Mouse (Mus musculus): ENCODE results near the gene Sytl2.

The Sytl2 gene

GRCm38 (mm10) chr7:90306968-90307367 lies 4.9 kb downstream of the Sytl2 start:
- in situ Hi-C loops (cut with MboI; ENCODE audit: low sequenced_read_pairs) = no loop called here

DNA sequence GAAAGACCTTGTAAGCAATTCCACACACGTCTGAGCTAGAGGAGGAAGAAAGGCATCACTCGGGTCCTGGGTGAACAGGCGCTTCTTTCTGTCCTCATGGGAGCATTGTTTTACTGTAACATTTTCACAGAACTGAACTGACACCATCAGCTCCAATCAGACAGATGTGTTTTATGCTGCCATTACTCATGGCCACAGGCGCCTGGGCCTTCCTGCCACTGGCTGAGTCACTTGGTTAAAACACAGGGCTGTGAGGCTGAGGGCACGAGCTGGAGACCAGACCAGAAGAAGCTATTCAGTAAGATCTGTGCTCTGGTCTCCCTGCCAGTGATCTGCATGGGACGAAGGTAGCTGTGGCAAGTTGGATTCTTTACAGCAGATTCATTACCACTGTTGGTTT lies 6.0 kb downstream of the Sytl2 start:
- in situ Hi-C loops (cut with MboI; ENCODE audit: low sequenced_read_pairs) = no loop called here

DNA sequence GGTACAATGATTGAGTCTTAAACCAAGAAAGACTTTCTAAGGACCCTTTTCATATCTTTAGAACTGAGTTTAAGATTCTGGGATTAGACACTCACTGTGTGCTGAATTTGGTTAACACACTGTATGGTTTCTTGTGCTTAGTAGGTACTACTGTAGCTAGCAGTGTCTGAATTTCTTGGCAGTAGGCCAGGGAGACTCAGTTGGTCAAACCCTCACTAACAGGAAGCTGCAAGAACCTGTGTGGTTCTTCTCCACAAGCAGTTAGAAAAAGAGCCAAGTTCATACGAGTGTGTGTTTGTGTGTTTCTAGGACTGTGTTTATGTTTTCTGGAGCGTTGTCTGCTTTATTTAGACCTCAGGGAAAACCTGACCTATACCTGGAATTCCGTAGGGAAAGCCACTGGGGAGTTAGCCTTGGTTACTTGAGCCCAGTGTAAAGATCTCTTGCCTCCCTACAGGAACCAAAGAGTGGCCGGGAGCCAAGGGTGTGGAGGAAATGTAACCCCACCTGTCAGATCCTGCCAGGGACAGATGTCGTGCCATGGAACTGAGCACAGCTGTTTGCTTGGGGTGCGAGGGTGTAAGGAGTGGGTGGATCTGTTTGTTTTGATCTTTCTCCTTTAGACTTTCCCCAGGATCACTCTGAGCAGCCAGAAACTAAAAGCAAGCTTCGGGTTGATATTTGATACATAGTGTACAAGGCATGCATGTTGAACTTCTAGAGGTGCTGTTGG lies 10.3 kb downstream of the Sytl2 start:
- in situ Hi-C loops (cut with MboI; ENCODE audit: low sequenced_read_pairs) = no loop called here

DNA sequence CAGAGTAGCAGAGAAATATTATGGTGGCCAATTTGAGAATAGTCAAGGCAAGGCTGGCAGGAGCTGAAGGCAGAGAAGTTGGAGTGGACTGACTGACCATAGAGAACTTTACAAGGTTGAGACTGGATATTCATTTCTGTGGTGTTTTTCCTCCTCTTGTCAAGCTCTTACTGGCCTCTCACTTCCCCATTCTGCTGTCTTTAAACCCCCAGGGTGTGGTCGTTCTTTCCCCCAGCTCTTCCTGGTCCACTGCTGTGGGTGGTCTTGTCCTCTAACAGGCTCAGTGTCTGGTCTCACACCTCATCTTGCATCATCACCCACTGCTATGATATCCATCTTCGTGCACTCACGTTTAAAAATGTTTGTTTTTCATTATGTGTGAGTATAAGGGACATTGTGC lies 11.4 kb downstream of the Sytl2 start:
- in situ Hi-C loops (cut with MboI; ENCODE audit: low sequenced_read_pairs) = no loop called here

GRCm38 (mm10) chr7:90316823-90317222 lies 14.8 kb downstream of the Sytl2 start:
- in situ Hi-C loops (cut with MboI; ENCODE audit: low sequenced_read_pairs) = no loop called here

DNA sequence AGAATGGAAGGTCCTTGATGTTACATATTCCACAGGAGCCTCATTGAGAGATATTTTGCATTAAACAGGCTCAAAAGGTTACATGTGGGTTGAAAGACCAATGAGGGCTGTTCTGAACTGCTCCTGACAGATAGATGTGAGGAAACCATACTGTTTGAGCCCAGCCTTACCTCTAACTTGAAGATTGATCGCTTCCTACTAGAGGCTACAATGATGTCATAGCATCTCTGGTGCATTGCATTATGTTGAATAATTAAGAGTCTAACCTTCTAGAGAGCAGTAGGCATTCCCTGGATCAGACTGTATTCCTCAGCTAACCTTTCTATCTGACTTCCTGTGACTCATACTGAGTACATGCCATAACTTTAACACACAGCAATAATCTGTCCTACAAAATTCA lies 17.4 kb downstream of the Sytl2 start:
- in situ Hi-C loops (cut with MboI; ENCODE audit: low sequenced_read_pairs) = no loop called here

DNA sequence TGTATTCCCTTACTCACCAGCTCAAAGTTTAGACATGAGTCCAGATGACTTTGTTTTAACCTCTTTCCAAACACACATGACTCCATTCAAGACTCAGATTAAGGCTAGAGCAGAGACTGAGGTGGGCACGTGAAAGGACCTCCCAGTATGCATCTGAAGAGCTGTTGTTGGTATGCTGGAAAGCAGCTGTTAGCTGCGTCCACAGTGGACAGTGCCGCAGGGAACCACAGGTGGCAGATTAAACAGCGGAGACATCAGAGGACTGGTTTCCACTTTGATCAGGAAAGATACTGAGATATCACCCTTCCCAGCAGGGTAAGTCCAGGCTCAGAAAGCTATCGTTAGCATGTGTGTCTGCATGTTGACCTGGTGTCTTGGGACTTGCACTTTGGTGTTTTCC lies 18.1 kb downstream of the Sytl2 start:
- in situ Hi-C loops (cut with MboI; ENCODE audit: low sequenced_read_pairs) = no loop called here

DNA sequence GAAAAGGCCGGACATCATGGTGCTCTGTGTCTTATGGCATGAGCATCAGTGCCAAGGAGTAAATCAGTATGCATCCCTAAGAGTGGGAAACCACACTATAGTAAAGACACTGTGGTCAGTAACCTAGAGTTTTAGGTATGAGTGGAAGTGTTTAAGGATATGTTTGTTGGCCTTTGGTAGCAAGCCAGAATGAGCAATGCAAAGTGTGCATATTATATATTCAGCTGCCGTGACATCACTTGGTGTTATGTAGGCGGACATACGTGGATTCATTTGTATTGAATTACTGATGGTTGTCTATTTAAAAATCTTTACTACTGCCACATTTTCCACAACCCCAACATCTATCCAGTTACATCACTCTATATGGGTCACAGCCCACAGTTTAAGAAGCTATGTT lies 23.1 kb downstream of the Sytl2 start:
- in situ Hi-C loops (cut with MboI; ENCODE audit: low sequenced_read_pairs) = no loop called here

DNA sequence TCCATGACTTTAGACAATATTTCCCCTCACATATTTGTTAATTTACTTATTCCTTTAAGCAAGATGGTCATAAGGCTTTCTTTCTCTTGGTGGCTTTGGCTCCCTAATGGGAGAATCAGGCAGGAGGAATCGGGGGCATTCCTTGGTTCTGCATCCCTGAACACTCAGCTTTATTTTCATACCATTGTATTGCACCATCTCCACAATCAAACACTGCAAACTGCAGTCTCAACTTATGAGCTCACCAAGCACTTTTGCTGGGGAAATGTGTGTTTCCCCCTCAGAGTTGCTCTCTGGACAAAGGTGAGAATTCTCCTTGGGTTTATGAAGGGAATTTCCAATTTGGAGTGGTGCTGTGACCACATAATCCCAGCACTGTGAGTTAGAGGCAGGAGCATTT lies 28.1 kb downstream of the Sytl2 start:
- in situ Hi-C loops (cut with MboI; ENCODE audit: low sequenced_read_pairs) = no loop called here

GRCm38 (mm10) chr7:90332483-90333065 lies 30.5 kb downstream of the Sytl2 start:
- in situ Hi-C loops (cut with MboI; ENCODE audit: low sequenced_read_pairs) = no loop called here

DNA sequence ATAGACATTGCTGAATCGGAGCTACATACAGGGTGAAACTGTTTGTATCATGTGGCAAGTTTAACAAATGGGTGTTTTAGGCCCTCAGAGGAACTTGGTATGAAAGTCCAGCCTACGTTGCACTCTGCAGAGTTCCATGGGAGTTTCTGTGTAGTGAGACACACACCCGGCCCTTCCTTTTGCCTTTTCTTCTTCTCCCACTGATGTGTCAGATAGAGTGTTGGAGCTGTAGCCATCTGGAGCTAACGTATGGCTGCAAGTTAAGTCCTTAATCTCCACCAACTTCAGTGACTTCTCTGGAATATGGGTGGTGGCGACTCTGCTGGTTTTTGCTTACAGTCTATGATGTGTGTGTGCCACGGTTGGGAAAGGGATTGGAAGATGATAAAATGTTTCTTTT lies 32.3 kb downstream of the Sytl2 start:
- in situ Hi-C loops (cut with MboI; ENCODE audit: low sequenced_read_pairs) = no loop called here

DNA sequence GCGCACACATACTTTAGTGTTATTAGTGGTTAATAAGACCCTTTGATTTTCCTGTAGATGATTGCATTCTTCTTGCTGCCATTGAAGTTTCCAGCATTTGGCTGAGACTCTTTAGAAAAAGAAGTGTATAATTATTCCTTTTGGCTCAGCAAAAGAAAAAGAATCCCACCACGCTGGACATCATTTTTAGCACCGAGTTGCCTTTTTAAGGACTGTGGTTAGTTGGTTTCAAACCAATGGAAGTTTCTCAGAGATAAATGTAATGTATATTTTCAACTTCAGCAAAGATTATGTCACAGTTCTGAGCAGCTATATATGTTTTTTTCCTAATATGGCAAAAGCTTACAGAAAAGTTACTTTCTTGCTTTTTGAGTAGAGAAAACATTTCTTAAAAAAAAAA lies 32.8 kb downstream of the Sytl2 start:
- in situ Hi-C loops (cut with MboI; ENCODE audit: low sequenced_read_pairs) = no loop called here

DNA sequence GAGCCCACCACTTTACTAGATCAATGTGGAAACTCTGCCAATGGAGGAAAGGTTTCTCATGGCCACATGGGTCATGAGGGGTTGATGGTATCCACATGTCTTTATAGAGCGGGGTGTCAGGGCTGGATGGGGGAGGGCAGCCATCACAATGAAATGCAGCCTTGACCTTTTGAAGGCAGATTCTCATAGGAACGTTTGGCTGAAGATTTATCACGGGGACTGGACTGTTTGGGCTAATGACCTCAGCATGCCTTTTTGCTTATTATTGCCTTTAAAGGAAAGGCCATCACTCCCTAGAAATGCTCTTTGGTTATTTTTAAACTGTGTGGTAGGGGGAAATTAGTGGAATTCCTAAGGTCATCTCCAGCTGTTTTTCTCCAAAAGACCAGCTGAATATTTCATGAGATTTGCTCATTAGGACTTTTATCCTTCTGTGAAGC lies 33.7 kb downstream of the Sytl2 start:
- in situ Hi-C loops (cut with MboI; ENCODE audit: low sequenced_read_pairs) = no loop called here

GRCm38 (mm10) chr7:90341212-90341957 lies 39.3 kb downstream of the Sytl2 start:
- in situ Hi-C loops (cut with MboI; ENCODE audit: low sequenced_read_pairs) = no loop called here

- in situ Hi-C loops (cut with MboI; ENCODE audit: low sequenced_read_pairs) = no loop called here
These were observed 42.9 kb downstream of the Sytl2 start for GRCm38 (mm10) chr7:90344903-90345302.

DNA sequence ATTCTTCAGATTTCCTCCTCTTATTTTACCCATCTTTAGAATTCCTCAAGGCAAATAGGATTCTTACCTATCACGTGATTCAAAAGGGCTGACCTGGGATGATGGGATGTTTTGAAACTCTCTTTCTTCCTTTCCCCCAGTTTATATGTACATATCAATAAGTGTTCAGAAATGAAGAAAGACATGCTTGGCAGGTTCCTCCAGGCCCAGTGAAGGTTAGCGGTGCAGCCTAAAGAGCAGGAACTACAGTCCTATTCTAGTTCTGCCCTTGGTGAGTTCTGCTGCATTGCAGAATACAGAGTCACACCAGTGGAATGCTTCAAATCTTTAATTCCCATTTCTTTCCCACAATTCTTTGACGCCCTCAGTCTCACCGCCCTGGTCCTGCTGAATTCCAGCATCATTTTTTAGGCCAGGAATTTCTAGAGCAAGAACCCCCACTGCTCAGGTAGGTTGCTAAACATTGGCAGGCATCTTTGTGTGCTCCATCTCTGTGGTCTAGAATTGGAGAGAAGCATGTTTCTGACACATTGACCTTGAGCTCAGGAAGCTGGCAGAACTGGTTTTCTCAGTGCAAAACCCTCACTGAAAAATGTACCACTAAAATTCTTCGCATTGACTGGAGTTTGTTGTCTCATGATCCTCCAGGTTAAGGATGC lies 45.9 kb downstream of the Sytl2 start:
- in situ Hi-C loops (cut with MboI; ENCODE audit: low sequenced_read_pairs) = no loop called here

- in situ Hi-C loops (cut with MboI; ENCODE audit: low sequenced_read_pairs) = no loop called here
These were observed 47.0 kb downstream of the Sytl2 start for GRCm38 (mm10) chr7:90349014-90349413.

GRCm38 (mm10) chr7:90352183-90352582 lies 50.1 kb downstream of the Sytl2 start:
- in situ Hi-C loops (cut with MboI; ENCODE audit: low sequenced_read_pairs) = no loop called here

GRCm38 (mm10) chr7:90353488-90354228 lies 51.6 kb downstream of the Sytl2 start:
- in situ Hi-C loops (cut with MboI; ENCODE audit: low sequenced_read_pairs) = no loop called here

- in situ Hi-C loops (cut with MboI; ENCODE audit: low sequenced_read_pairs) = no loop called here
These were observed 52.2 kb downstream of the Sytl2 start for GRCm38 (mm10) chr7:90354229-90354604.

- in situ Hi-C loops (cut with MboI; ENCODE audit: low sequenced_read_pairs) = no loop called here
These were observed 53.4 kb downstream of the Sytl2 start for GRCm38 (mm10) chr7:90355454-90355853.

All from CH12F3 (cell line).